Mouse (Mus musculus): Measurements from ENCODE around the gene Kcnip4. TPM values are rescaled to one million over a fixed set of nuclear protein-coding genes. Genes with fewer than 3 reads are reported as not detected.

The Kcnip4 gene
- polyA plus RNA-seq, 1 experiment, result not detected

- WGBS, result 10% methylated on average over 11 of the region's 11 CpGs
- Histone ChIP-seq H3K27ac (ENCODE audit: insufficient read depth, low read depth, low read length) (no peak overlapping the region), H3K4me1 (ENCODE audit: control insufficient read depth, insufficient read depth, insufficient read length, low read length) (no peaks in the 10 kb centered on the region), H3K27me3 (ENCODE audit: control insufficient read depth, insufficient read depth, low read length) (no peaks in the 10 kb centered on the region), H3K4me3 (ENCODE audit: low read depth, low read length) (no peak overlapping the region), H3K36me3 (ENCODE audit: control insufficient read depth, insufficient read depth, low read length) (no peaks in the 10 kb centered on the region)
- no peak for TF ChIP-seq CTCF (IDR thresholded peaks at IDR 0.05; ENCODE audit: extremely low read depth, insufficient read length, insufficient replicate concordance, low read depth, low read length)
- TF ChIP-seq POLR2A (IDR thresholded peaks at IDR 0.05; ENCODE audit: low read depth, low read length), result no peak
Measured at GRCm38 (mm10) chr5:49523997-49524393, 712 bp downstream of the Kcnip4 start.

GRCm38 (mm10) chr5:49522986-49523385 is 1.7 kb downstream of the Kcnip4 start:
- H3K36me3 ChIP-seq (ENCODE audit: control insufficient read depth, insufficient read depth, low read length), result no peaks in the 10 kb centered on the region
- no peak overlapping the region for H3K4me3 ChIP-seq (ENCODE audit: low read depth, low read length)
- H3K4me1 ChIP-seq (ENCODE audit: control insufficient read depth, insufficient read depth, insufficient read length, low read length), result no peaks in the 10 kb centered on the region
- no peak for TF ChIP-seq CTCF (IDR thresholded peaks at IDR 0.05; ENCODE audit: extremely low read depth, insufficient read length, insufficient replicate concordance, low read depth, low read length)
- no peak for TF ChIP-seq POLR2A (IDR thresholded peaks at IDR 0.05; ENCODE audit: low read depth, low read length)
- 65% methylated on average over 4 of the region's 4 CpGs for WGBS
- no peak overlapping the region for H3K27ac ChIP-seq (ENCODE audit: insufficient read depth, low read depth, low read length)
- H3K27me3 ChIP-seq (ENCODE audit: control insufficient read depth, insufficient read depth, low read length), result no peaks in the 10 kb centered on the region

DNA sequence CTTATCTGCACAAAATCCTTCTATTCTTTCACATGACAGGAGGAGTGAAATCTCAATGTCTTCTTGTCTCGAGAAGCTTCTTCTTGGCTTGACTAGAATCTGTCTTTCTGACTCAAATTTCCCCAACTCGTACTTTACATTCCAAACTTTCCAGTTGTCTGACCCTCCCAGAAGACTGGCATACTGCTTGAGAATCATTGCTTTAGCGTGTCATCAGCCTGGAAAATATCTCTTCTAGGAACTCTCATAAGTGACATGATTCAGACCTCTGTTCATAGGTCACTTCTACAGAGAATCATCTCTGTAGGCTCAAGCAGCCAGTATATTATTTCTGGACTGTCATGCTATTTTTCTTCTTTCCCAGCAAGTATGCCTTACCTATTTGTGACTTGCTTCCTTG is 26.0 kb downstream of the Kcnip4 start:
- no peaks in the 10 kb centered on the region for H3K27me3 ChIP-seq (ENCODE audit: control insufficient read depth, insufficient read depth, low read length)
- H3K4me3 ChIP-seq (ENCODE audit: low read depth, low read length), result no peak overlapping the region
- H3K36me3 ChIP-seq (ENCODE audit: control insufficient read depth, insufficient read depth, low read length), result no peaks in the 10 kb centered on the region
- H3K27ac ChIP-seq (ENCODE audit: insufficient read depth, low read depth, low read length), result no peak overlapping the region
- 74% methylated on average over 3 of the region's 3 CpGs for WGBS
- no peaks in the 10 kb centered on the region for H3K4me1 ChIP-seq (ENCODE audit: control insufficient read depth, insufficient read depth, insufficient read length, low read length)
- TF ChIP-seq POLR2A (IDR thresholded peaks at IDR 0.05; ENCODE audit: low read depth, low read length) (no peak), CTCF (IDR thresholded peaks at IDR 0.05; ENCODE audit: extremely low read depth, insufficient read length, insufficient replicate concordance, low read depth, low read length) (no peak)

GRCm38 (mm10) chr5:49487270-49487669 is 37.4 kb downstream of the Kcnip4 start:
- WGBS, result 33% methylated on average over 2 of the region's 2 CpGs
- TF ChIP-seq POLR2A (IDR thresholded peaks at IDR 0.05; ENCODE audit: low read depth, low read length) (no peak), CTCF (IDR thresholded peaks at IDR 0.05; ENCODE audit: extremely low read depth, insufficient read length, insufficient replicate concordance, low read depth, low read length) (no peak)
- H3K4me1 ChIP-seq (ENCODE audit: control insufficient read depth, insufficient read depth, insufficient read length, low read length), result no peaks in the 10 kb centered on the region
- H3K27ac ChIP-seq (ENCODE audit: insufficient read depth, low read depth, low read length), result no peak overlapping the region
- H3K4me3 ChIP-seq (ENCODE audit: low read depth, low read length), result no peak overlapping the region
- H3K36me3 ChIP-seq (ENCODE audit: control insufficient read depth, insufficient read depth, low read length), result no peaks in the 10 kb centered on the region
- no peaks in the 10 kb centered on the region for H3K27me3 ChIP-seq (ENCODE audit: control insufficient read depth, insufficient read depth, low read length)

GRCm38 (mm10) chr5:49470738-49471137 is 54.0 kb downstream of the Kcnip4 start:
- TF ChIP-seq POLR2A (IDR thresholded peaks at IDR 0.05; ENCODE audit: low read depth, low read length) (no peak), CTCF (IDR thresholded peaks at IDR 0.05; ENCODE audit: extremely low read depth, insufficient read length, insufficient replicate concordance, low read depth, low read length) (no peak)
- Histone ChIP-seq H3K27me3 (ENCODE audit: control insufficient read depth, insufficient read depth, low read length) (no peaks in the 10 kb centered on the region), H3K27ac (ENCODE audit: insufficient read depth, low read depth, low read length) (no peak overlapping the region), H3K4me1 (ENCODE audit: control insufficient read depth, insufficient read depth, insufficient read length, low read length) (no peaks in the 10 kb centered on the region), H3K36me3 (ENCODE audit: control insufficient read depth, insufficient read depth, low read length) (no peaks in the 10 kb centered on the region), H3K4me3 (ENCODE audit: low read depth, low read length) (no peak overlapping the region)
- 72% methylated on average over 2 of the region's 2 CpGs for WGBS

DNA sequence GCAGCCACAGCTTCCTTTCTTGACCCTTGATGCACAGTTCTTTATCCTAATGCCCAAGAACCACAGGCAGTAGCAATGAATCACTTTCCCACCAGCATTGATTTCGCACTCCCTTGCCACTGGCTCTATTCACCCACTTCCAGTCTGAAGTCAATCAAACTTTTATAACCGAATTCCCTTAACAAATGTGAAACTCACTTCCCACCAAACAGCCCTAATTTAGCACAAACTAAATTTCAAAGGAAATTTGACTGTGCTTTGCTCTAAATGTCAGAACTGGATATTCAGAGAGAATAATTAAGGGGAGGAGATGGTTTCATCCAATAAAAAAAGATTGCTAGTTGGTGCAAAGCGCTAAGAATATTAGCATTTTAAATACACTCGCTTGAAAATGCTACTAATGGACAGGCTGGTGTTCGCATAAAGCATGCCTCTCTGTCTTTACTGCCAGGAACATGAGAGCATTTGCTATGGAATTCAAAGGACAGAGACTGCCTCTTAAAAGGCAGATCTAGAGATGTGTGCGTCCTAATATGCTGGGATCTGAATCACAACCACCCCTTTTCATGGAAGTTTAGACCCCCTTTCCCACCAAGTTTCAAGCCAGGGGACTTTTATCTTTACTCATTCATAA is 63.9 kb downstream of the Kcnip4 start:
- Histone ChIP-seq H3K27ac (ENCODE audit: insufficient read depth, low read depth, low read length) (no peak overlapping the region), H3K36me3 (ENCODE audit: control insufficient read depth, insufficient read depth, low read length) (no peaks in the 10 kb centered on the region), H3K27me3 (ENCODE audit: control insufficient read depth, insufficient read depth, low read length) (no peaks in the 10 kb centered on the region), H3K4me1 (ENCODE audit: control insufficient read depth, insufficient read depth, insufficient read length, low read length) (no peaks in the 10 kb centered on the region), H3K4me3 (ENCODE audit: low read depth, low read length) (no peak overlapping the region)
- 79% methylated on average over 6 of the region's 6 CpGs for WGBS
- TF ChIP-seq POLR2A (IDR thresholded peaks at IDR 0.05; ENCODE audit: low read depth, low read length) (no peak), CTCF (IDR thresholded peaks at IDR 0.05; ENCODE audit: extremely low read depth, insufficient read length, insufficient replicate concordance, low read depth, low read length) (no peak)

GRCm38 (mm10) chr5:49453100-49453499 is 71.6 kb downstream of the Kcnip4 start:
- 75% methylated on average over 3 of the region's 3 CpGs for WGBS
- TF ChIP-seq POLR2A (IDR thresholded peaks at IDR 0.05; ENCODE audit: low read depth, low read length), result no peak
- TF ChIP-seq CTCF (IDR thresholded peaks at IDR 0.05; ENCODE audit: extremely low read depth, insufficient read length, insufficient replicate concordance, low read depth, low read length), result no peak
- H3K4me3 ChIP-seq (ENCODE audit: low read depth, low read length), result no peak overlapping the region
- no peaks in the 10 kb centered on the region for H3K27me3 ChIP-seq (ENCODE audit: control insufficient read depth, insufficient read depth, low read length)
- H3K36me3 ChIP-seq (ENCODE audit: control insufficient read depth, insufficient read depth, low read length), result no peaks in the 10 kb centered on the region
- H3K27ac ChIP-seq (ENCODE audit: insufficient read depth, low read depth, low read length), result no peak overlapping the region
- no peaks in the 10 kb centered on the region for H3K4me1 ChIP-seq (ENCODE audit: control insufficient read depth, insufficient read depth, insufficient read length, low read length)

Measured in small intestine, adult 2 months (tissue).